Mouse (Mus musculus) megakaryocyte, embryonic 14.5 days (primary cell): ENCODE measurements around the gene Prmt1.

Experiments used
- FLI1 ChIP-seq: IDR thresholded peaks from 2 replicates; pipeline ENCODE4 v1.6.1; 2012; ENCODE audit warnings: low read length, inconsistent platforms, mixed read lengths
- GATA1 ChIP-seq: IDR thresholded peaks from 3 replicates; pipeline ENCODE4 v1.6.1; 2012; ENCODE audit warnings: mixed read lengths, low read length, inconsistent platforms, borderline replicate concordance

DNA sequence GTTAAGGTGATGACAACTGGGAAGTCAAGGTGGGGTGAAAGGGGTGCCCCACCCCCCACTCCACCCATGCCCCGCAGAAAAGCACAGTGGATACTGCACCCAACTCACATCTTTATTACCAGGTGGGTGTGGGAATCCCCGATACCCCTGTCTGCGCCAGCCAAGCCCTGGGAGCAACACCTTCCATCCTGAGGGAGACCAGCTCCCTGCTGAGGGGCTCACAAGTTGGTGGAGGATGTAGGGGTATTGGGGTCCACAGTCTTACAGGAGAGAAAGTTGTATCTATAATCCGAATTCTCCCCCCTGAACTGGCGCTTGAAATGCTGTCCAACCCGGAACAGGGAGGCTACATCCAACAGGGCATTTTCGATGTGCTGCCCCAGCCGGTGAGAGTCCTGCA is 27.1 kb downstream of the Prmt1 start:
- TF ChIP-seq GATA1 (no peak), FLI1 (no peak)
